Mouse (Mus musculus): Measurements from ENCODE around the gene 1700001C02Rik.

DNA sequence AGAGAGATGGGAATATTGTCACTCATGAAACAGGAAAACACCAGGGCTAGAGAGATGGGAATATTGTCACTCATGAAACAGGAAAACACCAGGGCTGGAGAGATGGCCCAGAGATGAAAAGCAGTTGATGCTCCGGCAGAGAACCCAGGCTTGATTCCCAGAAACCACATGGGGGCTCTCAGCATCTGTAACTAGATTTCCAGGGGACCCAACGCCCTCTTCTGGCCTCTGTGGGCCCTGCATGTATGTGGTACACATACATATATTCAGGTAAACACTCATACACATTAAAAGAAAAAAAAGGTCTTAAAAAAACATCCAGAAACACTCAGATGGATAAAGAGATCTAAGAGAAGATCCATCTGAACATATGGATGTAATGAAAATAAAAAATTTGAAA, 26.9 kb upstream of the 1700001C02Rik start:
- TF ChIP-seq POLR2A (IDR thresholded peaks at IDR 0.05; ENCODE audit: control insufficient read depth, low read depth, low read length) (no peak), CTCF (IDR thresholded peaks at IDR 0.05; ENCODE audit: control insufficient read depth, insufficient read depth, insufficient replicate concordance, low read depth, low read length) (no peak)
